Mouse (Mus musculus): Measurements from ENCODE around the gene Nfs1. TPM values are rescaled to one million over a fixed set of nuclear protein-coding genes. Genes with fewer than 3 reads are reported as not detected.

Nfs1 gene
- polyA plus RNA-seq, 1 experiment from 2014 or later, result 65.0 TPM

DNA sequence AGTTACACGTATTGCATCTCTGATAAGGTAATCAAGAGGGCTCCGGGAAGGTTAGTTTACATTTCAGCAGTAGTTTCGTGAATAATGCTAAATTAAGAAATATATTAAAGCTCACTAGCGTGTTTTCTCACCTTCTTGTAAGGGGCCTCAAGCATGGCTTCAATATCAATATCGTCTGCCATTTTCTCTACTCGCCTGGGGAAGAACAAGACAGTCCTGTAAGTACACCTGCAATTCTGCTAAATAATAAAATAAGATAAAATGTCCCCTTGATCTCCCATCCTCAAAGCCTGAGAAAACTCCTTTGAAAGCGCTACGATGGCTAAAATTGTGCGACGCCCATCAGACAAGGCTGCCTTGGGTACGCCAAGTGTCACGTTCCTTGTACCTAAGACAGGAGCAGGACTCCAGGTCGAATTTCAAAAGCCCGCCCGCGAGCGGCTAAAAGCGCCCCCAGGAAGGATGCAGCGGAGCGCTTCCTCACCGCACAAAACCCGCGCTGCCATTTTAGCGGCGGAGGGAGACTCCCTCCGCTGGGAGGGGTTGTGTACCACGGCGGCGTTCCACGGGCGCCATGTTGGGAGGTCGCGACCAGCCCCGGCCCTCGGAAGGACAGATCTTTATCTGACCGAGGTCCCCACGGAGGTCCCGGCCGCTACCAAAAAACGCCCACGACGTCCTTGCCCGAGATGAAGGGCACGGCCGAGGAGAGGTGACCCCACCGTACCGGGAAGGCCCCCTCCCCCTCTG lies 35.2 kb upstream of the Nfs1 start:
- peaks cover 41% of the 10 kb centered on the region for H3K4me1 ChIP-seq (replicated peaks)
- under 1% methylated on average over 47 of the region's 47 CpGs for WGBS (ENCODE audit: insufficient replicate concordance)
- ATAC-seq (ENCODE audit: low read depth) (peak; percentile 37), DNase-seq (peak; percentile 70)
- no peaks in the 10 kb centered on the region for H3K9me3 ChIP-seq (replicated peaks)
- H3K27me3 ChIP-seq, result no peaks in the 10 kb centered on the region
- H3K27ac ChIP-seq, result peak overlapping the region; percentile 98
- H3K4me3 ChIP-seq (replicated peaks), result peak overlapping the region; percentile 100
- H3K9ac ChIP-seq, result peak overlapping the region; percentile 100
- peaks cover 43% of the 10 kb centered on the region for H3K36me3 ChIP-seq
- H3K4me2 ChIP-seq, result peak overlapping the region; percentile 90

DNA sequence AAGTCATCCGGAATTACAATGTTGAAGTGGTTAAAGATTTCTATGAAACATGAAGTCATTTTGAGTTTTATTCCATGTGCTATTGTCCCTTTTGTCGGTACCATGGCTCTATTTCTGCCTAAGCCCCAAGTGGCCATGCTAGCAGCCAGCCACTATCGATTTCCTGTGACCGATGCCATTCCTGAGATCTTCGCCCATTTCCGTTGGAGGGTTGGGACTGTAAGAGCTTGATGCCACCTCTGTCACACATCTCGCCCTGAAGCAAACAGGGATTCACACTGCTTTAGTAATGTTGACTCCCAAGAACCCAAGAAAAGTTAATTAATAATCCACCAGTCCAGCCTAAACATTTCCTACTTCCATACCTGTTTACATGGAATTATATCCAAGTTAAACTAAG lies 33.7 kb upstream of the Nfs1 start:
- H3K4me1 ChIP-seq (replicated peaks), result peaks cover 41% of the 10 kb centered on the region
- H3K36me3 ChIP-seq, result peaks cover 56% of the 10 kb centered on the region
- H3K9me3 ChIP-seq (replicated peaks), result no peaks in the 10 kb centered on the region
- peak overlapping the region; percentile 45 for H3K9ac ChIP-seq
- no peak for ATAC-seq (ENCODE audit: low read depth)
- WGBS (ENCODE audit: insufficient replicate concordance), result 66% methylated on average over 7 of the region's 7 CpGs
- H3K4me3 ChIP-seq (replicated peaks), result peak overlapping the region; percentile 100
- peak overlapping the region; percentile 90 for H3K4me2 ChIP-seq
- no peak for DNase-seq
- no peak overlapping the region for H3K27ac ChIP-seq
- H3K27me3 ChIP-seq, result no peaks in the 10 kb centered on the region

DNA sequence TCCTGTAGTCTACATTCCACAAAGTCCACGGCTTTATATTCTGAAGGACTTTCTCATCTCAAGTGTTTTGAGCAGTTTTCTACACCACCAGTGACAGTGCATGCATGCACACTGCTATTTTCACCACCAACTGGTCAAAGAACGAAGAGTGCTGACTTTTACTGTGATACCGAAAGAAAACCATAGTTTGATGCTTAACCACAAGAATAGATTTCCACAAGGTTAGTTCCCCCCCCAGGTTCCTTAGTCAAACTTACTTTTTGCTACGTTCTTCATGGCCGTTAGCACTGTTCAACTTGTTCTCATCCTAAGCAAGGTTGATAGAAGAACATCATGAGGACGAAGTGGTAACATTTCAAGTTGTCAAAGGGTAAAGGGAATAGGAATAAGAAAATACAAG lies 33.1 kb upstream of the Nfs1 start:
- Histone ChIP-seq H3K27ac (no peak overlapping the region), H3K9ac (peak overlapping the region; percentile 15; the same call in 1 of the 2 replicates), H3K36me3 (peaks cover 61% of the 10 kb centered on the region), H3K4me1 (replicated peaks) (peaks cover 36% of the 10 kb centered on the region), H3K4me2 (peak overlapping the region; percentile 44), H3K27me3 (no peaks in the 10 kb centered on the region), H3K4me3 (replicated peaks) (peak overlapping the region; percentile 23), H3K9me3 (replicated peaks) (no peaks in the 10 kb centered on the region)
- DNase-seq (no peak), ATAC-seq (ENCODE audit: low read depth) (no peak)
- WGBS (ENCODE audit: insufficient replicate concordance), result 73% methylated on average over 6 of the region's 6 CpGs

DNA sequence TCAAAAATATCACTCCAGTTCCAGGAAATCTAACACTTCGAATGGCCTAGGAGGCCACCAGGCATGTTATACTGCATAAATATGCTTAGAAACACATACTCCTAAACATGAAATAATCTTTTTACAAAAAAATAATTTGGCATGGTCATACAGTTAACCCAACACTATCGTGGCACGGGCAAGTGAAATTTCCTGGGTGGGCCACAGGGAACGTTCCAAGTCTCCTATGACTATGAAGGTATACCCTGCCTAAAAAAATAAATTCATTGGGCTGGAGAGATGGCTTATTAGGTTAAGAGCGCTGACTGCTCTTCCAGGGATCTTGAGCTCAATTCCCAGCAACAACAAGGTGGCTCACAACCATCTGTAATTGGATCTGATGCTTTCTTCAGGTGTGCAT lies 22.6 kb upstream of the Nfs1 start:
- ATAC-seq (ENCODE audit: low read depth) (no peak), DNase-seq (no peak)
- Histone ChIP-seq H3K4me1 (replicated peaks) (no peaks in the 10 kb centered on the region), H3K27ac (no peak overlapping the region), H3K36me3 (peaks cover 94% of the 10 kb centered on the region), H3K9ac (no peak overlapping the region), H3K4me3 (replicated peaks) (no peak overlapping the region), H3K27me3 (no peaks in the 10 kb centered on the region), H3K4me2 (no peak overlapping the region), H3K9me3 (replicated peaks) (no peaks in the 10 kb centered on the region)
- 90% methylated on average over 5 of the region's 5 CpGs for WGBS (ENCODE audit: insufficient replicate concordance)

DNA sequence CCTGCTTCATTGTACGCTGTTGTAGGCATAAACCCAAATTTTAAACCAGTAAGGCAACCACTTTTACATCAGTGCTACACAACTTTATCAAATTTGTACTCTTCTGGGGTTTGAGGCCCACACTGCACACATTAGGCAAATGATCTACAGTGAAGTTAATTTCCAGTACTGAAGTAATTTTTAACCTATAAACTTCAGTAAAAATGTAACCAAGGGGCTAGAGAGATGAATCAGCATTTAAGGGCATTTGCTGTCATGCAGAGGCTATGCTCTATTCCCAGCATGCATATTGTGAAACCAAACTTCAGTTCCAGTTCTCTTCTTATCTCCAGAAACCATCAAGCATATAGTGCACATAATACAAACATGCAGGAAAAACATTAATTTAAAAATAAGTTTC lies 21.5 kb upstream of the Nfs1 start:
- ATAC-seq (ENCODE audit: low read depth), result no peak
- H3K27me3 ChIP-seq, result no peaks in the 10 kb centered on the region
- WGBS (ENCODE audit: insufficient replicate concordance), result 97% methylated on average over 1 of the region's 1 CpGs

DNA sequence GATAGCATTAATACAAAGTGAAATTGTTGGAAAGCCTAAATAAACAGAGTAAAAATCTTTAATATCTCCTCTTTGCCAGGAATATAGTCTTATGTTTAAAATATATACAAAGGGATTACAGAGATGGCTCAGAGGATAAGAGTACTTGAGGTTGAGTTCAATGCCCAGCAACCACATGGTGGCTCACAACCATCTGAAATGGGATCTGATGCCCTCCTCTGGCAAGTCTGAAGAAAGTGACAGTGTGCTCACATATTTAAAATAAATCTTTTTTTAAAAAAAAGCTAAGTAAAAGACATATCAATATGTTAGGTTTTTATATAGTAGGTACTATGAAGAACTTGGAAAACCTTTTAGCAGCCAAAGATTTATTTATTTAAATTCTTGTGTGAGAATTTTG lies 7.6 kb upstream of the Nfs1 start:
- no peaks in the 10 kb centered on the region; the same call in 1 of the 2 replicates for H3K4me1 ChIP-seq (replicated peaks)
- no peaks in the 10 kb centered on the region for H3K9me3 ChIP-seq (replicated peaks)
- no peak overlapping the region for H3K27ac ChIP-seq
- DNase-seq (no peak), ATAC-seq (ENCODE audit: low read depth) (no peak)
- no peaks in the 10 kb centered on the region for H3K27me3 ChIP-seq
- H3K36me3 ChIP-seq, result peaks cover 82% of the 10 kb centered on the region
- no peak overlapping the region for H3K4me2 ChIP-seq
- H3K9ac ChIP-seq, result no peak overlapping the region
- no peak overlapping the region for H3K4me3 ChIP-seq (replicated peaks)

More for the DNA sequence above, 21.5 kb upstream of the Nfs1 start:
- H3K9ac ChIP-seq, result no peak overlapping the region
- H3K4me3 ChIP-seq (replicated peaks), result no peak overlapping the region
- H3K4me1 ChIP-seq (replicated peaks), result no peaks in the 10 kb centered on the region
- no peak overlapping the region for H3K4me2 ChIP-seq
- no peak for DNase-seq
- no peak overlapping the region for H3K27ac ChIP-seq
- H3K9me3 ChIP-seq (replicated peaks), result no peaks in the 10 kb centered on the region
- peaks cover 89% of the 10 kb centered on the region for H3K36me3 ChIP-seq

DNA sequence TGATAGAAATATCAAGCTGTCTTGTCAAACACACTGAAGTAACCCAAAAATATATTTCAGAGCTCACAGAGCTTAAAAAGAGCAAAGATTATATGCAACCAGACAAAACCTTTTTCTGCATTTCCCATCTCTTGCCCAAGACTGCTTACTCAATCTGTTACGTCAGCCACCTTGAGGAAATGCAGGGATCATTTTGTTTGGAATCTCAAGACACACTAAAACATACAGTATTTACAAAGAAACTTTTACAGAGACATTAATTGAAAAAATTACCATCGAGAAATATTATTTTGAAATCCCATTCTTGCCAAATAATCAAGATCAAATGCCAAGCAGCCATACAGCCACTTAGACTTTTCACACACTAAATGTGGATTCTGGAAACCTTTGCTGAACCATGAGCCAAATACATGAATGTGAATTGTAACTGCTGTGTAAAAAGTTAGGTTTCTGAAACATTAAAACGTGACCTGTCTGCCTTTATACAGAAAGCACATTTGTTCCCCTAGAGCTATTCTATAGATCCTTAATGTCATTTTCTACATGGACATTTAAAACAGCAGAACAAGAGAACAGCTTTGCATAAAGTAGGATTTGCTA lies 3.4 kb upstream of the Nfs1 start:
- no peak for ATAC-seq (ENCODE audit: low read depth)
- 87% methylated on average over 3 of the region's 3 CpGs for WGBS (ENCODE audit: insufficient replicate concordance)
- H3K36me3 ChIP-seq, result peaks cover 55% of the 10 kb centered on the region

DNA sequence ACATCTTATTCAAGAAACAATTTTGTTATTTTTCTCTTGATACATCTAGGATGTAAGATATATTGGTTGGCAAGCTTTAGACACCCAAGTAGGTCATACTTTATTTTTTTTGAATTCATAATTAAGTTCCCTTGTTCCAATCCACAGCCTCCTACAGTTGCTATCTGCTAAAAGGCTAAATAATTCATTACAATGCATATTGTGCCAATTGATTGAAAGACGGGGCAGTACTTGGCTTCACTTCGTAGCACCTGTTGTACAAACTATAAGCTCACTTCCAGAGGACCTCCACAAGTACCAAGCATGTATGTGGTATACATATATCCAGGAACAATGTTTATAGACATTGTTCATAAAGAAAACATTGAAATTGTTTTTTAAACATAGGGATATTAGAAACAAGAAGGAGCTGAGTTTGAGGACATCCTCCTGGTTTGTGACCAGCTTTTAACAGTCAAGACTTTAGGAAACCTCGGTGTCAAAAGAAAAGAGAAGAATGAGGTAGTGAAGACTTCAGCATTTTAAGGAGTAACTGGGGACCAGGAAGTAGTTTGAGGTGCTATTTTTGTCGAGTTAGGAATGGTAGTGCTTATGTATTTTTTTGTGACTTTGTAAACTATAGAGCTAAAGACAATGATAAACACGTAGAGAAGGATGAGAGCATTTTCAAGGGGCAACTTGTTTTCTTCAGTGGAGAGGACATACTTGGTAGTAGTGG lies 2.4 kb upstream of the Nfs1 start:
- no peak overlapping the region for H3K4me2 ChIP-seq
- peaks cover 19% of the 10 kb centered on the region for H3K4me1 ChIP-seq (replicated peaks)
- 60% methylated on average over 5 of the region's 5 CpGs for WGBS (ENCODE audit: insufficient replicate concordance)
- no peak for ATAC-seq (ENCODE audit: low read depth)
- peaks cover 55% of the 10 kb centered on the region for H3K36me3 ChIP-seq
- H3K27ac ChIP-seq, result peak overlapping the region; percentile 6; the same call in 1 of the 2 replicates
- no peaks in the 10 kb centered on the region for H3K9me3 ChIP-seq (replicated peaks)
- H3K27me3 ChIP-seq, result no peaks in the 10 kb centered on the region
- DNase-seq, result no peak
- no peak overlapping the region for H3K9ac ChIP-seq
- H3K4me3 ChIP-seq (replicated peaks), result no peak overlapping the region

More for the DNA sequence above, 3.4 kb upstream of the Nfs1 start:
- no peaks in the 10 kb centered on the region for H3K27me3 ChIP-seq
- DNase-seq, result no peak
- no peaks in the 10 kb centered on the region for H3K9me3 ChIP-seq (replicated peaks)
- H3K9ac ChIP-seq, result no peak overlapping the region
- no peak overlapping the region for H3K4me3 ChIP-seq (replicated peaks)
- H3K4me2 ChIP-seq, result no peak overlapping the region
- H3K4me1 ChIP-seq (replicated peaks), result peaks cover 19% of the 10 kb centered on the region
- no peak overlapping the region for H3K27ac ChIP-seq

DNA sequence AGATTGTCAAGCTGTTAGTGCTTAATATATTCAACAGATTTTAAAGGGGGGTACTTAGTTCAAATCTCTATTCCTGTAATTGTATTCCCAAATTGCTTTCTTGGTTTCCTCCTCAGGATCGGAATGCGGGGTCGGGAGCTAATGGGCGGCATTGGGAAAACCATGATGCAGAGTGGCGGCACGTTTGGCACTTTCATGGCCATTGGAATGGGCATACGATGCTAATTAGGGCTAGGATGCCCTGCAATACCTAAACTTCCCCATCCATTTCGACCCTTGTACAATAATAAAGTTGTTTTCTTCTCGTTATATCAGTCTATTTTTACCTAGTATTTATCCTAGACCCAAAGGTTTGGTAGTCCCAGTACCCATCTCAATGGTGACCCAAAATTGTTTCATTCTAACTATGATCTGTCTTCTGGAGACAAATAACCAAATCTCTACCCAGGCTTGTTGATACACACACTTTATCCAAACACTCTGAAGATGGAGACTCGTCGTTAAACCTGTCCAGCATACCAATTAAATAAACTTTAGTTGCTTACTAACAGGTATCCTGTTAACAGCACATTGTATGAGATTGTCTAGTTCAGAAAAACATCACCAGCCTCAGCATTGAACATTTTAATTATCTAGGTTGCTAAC lies 1.6 kb upstream of the Nfs1 start:
- DNase-seq, result no peak
- Histone ChIP-seq H3K27ac (no peak overlapping the region), H3K4me3 (replicated peaks) (peak overlapping the region; percentile 92), H3K4me2 (peak overlapping the region; percentile 96), H3K36me3 (peaks cover 54% of the 10 kb centered on the region), H3K4me1 (replicated peaks) (peaks cover 19% of the 10 kb centered on the region), H3K9me3 (replicated peaks) (no peaks in the 10 kb centered on the region), H3K27me3 (no peaks in the 10 kb centered on the region), H3K9ac (peak overlapping the region; percentile 92)
- 55% methylated on average over 11 of the region's 11 CpGs for WGBS (ENCODE audit: insufficient replicate concordance)
- no peak for ATAC-seq (ENCODE audit: low read depth)

DNA sequence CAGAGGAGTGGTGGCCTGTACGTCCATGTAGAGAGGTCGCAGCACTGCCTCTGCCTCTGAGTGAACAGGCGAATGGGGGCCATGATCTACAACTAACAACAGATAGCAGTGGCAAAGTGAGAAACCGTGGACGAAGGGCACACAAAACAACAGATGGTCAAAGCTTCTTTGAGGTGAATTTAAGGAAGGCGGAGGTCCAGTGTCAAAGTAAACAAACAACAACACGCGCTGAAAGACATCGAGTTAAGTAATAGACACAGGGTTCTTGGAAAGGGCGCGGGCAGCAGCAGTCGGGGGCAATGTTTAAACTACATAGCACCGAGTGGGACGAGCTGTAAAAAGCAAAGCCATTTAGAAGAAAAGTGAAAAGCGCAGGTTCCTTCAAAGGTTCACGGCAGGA lies 619 bp downstream of the Nfs1 start:
- Histone ChIP-seq H3K27me3 (no peaks in the 10 kb centered on the region), H3K36me3 (peaks cover 53% of the 10 kb centered on the region), H3K4me1 (replicated peaks) (peaks cover 23% of the 10 kb centered on the region), H3K27ac (peak overlapping the region; percentile 94), H3K4me3 (replicated peaks) (peak overlapping the region; percentile 92), H3K9me3 (replicated peaks) (no peaks in the 10 kb centered on the region), H3K9ac (peak overlapping the region; percentile 92), H3K4me2 (peak overlapping the region; percentile 96)
- DNase-seq (no peak), ATAC-seq (ENCODE audit: low read depth) (0 out of 2 replicates have a peak, but pooled peaks have one; percentile 2)
- WGBS (ENCODE audit: insufficient replicate concordance), result 2% methylated on average over 16 of the region's 16 CpGs

DNA sequence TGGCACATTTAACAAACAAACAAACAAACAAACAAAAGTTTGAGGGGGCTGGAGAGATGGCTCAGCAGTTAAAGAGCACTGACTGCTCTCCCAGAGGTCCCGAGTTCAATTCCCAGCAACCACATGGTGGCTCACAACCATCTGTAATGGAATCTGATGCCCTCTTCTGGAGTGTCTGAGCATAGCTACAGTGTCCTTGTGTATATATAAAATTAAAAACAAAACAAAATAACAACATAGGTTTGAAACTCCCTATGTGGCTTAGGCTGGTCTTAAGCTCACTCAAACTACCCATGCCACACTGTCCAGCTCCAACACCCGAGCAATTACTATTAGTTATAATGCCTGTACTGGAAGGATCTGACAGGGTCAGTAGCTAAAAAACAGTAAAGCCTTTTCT lies 1.2 kb downstream of the Nfs1 start:
- no peaks in the 10 kb centered on the region for H3K27me3 ChIP-seq
- ATAC-seq (ENCODE audit: low read depth), result no peak

More for the DNA sequence above, 1.2 kb downstream of the Nfs1 start:
- Histone ChIP-seq H3K36me3 (peaks cover 49% of the 10 kb centered on the region), H3K27ac (peak overlapping the region; percentile 94), H3K4me1 (replicated peaks) (peaks cover 23% of the 10 kb centered on the region), H3K9me3 (replicated peaks) (no peaks in the 10 kb centered on the region), H3K4me2 (peak overlapping the region; percentile 96), H3K4me3 (replicated peaks) (peak overlapping the region; percentile 92), H3K9ac (peak overlapping the region; percentile 92)
- DNase-seq, result no peak
- 76% methylated on average over 2 of the region's 2 CpGs for WGBS (ENCODE audit: insufficient replicate concordance)

Measured in liver, embryonic 13.5 days (tissue).